Mouse (Mus musculus): ENCODE measurements around the gene Arhgef25. TPM values are rescaled to one million over a fixed set of nuclear protein-coding genes. Genes with fewer than 3 reads are reported as not detected.

The Arhgef25 gene
- polyA plus RNA-seq, 1 experiment from 2014 or later: not detected

- no peak overlapping the region for H3K4me3 ChIP-seq (ENCODE audit: inconsistent target)
- H3K79me2 ChIP-seq (ENCODE audit: inconsistent target): no peaks in the 10 kb centered on the region
- WGBS (ENCODE audit: missing documents): 84% methylated on average over 15 of the region's 15 CpGs
- no peaks in the 10 kb centered on the region for H3K36me3 ChIP-seq (ENCODE audit: inconsistent target)
- H3K27ac ChIP-seq: no peak overlapping the region
Observed at GRCm38 (mm10) chr10:127185506-127185905, 4.4 kb downstream of the Arhgef25 start.

- no peaks in the 10 kb centered on the region for H3K36me3 ChIP-seq (ENCODE audit: inconsistent target)
- WGBS (ENCODE audit: missing documents): 81% methylated on average over 9 of the region's 9 CpGs
- no peak overlapping the region for H3K27ac ChIP-seq
- no peak overlapping the region for H3K4me3 ChIP-seq (ENCODE audit: inconsistent target)
- H3K79me2 ChIP-seq (ENCODE audit: inconsistent target): no peaks in the 10 kb centered on the region
Observed at GRCm38 (mm10) chr10:127185101-127185500, 4.8 kb downstream of the Arhgef25 start.

- no peaks in the 10 kb centered on the region for H3K36me3 ChIP-seq (ENCODE audit: inconsistent target)
- H3K79me2 ChIP-seq (ENCODE audit: inconsistent target): no peaks in the 10 kb centered on the region
- WGBS (ENCODE audit: missing documents): 27% methylated on average over 17 of the region's 20 CpGs
- H3K27ac ChIP-seq: no peak overlapping the region
- no peak overlapping the region for H3K4me3 ChIP-seq (ENCODE audit: inconsistent target)
Observed at GRCm38 (mm10) chr10:127183759-127184158, 6.1 kb downstream of the Arhgef25 start.

- H3K79me2 ChIP-seq (ENCODE audit: inconsistent target): no peaks in the 10 kb centered on the region
Observed at GRCm38 (mm10) chr10:127182624-127183023, 7.3 kb downstream of the Arhgef25 start.

GRCm38 (mm10) chr10:127181566-127181965 lies 8.3 kb downstream of the Arhgef25 start:
- 82% methylated on average over 6 of the region's 6 CpGs for WGBS (ENCODE audit: missing documents)

More at GRCm38 (mm10) chr10:127182624-127183023, 7.3 kb downstream of the Arhgef25 start:
- no peak overlapping the region for H3K4me3 ChIP-seq (ENCODE audit: inconsistent target)
- H3K36me3 ChIP-seq (ENCODE audit: inconsistent target): no peaks in the 10 kb centered on the region
- no peak overlapping the region for H3K27ac ChIP-seq
- WGBS (ENCODE audit: missing documents): 93% methylated on average over 4 of the region's 4 CpGs

GRCm38 (mm10) chr10:127180695-127181047 lies 9.2 kb downstream of the Arhgef25 start:
- Histone ChIP-seq H3K36me3 (ENCODE audit: inconsistent target) (no peaks in the 10 kb centered on the region), H3K4me3 (ENCODE audit: inconsistent target) (no peak overlapping the region), H3K79me2 (ENCODE audit: inconsistent target) (no peaks in the 10 kb centered on the region), H3K27ac (no peak overlapping the region)
- 64% methylated on average over 3 of the region's 3 CpGs for WGBS (ENCODE audit: missing documents)

More at GRCm38 (mm10) chr10:127181566-127181965, 8.3 kb downstream of the Arhgef25 start:
- Histone ChIP-seq H3K79me2 (ENCODE audit: inconsistent target) (no peaks in the 10 kb centered on the region), H3K36me3 (ENCODE audit: inconsistent target) (no peaks in the 10 kb centered on the region), H3K27ac (no peak overlapping the region), H3K4me3 (ENCODE audit: inconsistent target) (no peak overlapping the region)

- 7% methylated on average over 34 of the region's 34 CpGs for WGBS (ENCODE audit: missing documents)
- no peak within 1 kb of the TSS for H3K4me3 ChIP-seq (ENCODE audit: inconsistent target)
- no peaks in the 10 kb centered on the region for H3K79me2 ChIP-seq (ENCODE audit: inconsistent target)
- H3K36me3 ChIP-seq (ENCODE audit: inconsistent target): no peaks in the 10 kb centered on the region
- no peak within 1 kb of the TSS for H3K27ac ChIP-seq
Observed at GRCm38 (mm10) chr10:127179871-127180694, 9.8 kb downstream of the Arhgef25 start, which contains the start of gene Slc26a10. TSS of gene Slc26a10 (minus strand) at chr10:127180645.

GRCm38 (mm10) chr10:127178286-127179027 lies 11.4 kb downstream of the Arhgef25 start:
- Histone ChIP-seq H3K4me3 (ENCODE audit: inconsistent target) (no peak overlapping the region), H3K36me3 (ENCODE audit: inconsistent target) (no peaks in the 10 kb centered on the region), H3K27ac (no peak overlapping the region), H3K79me2 (ENCODE audit: inconsistent target) (no peaks in the 10 kb centered on the region)
- WGBS (ENCODE audit: missing documents): 8% methylated on average over 41 of the region's 41 CpGs

GRCm38 (mm10) chr10:127177719-127178118 lies 12.2 kb downstream of the Arhgef25 start:
- Histone ChIP-seq H3K27ac (no peak overlapping the region), H3K36me3 (ENCODE audit: inconsistent target) (no peaks in the 10 kb centered on the region), H3K79me2 (ENCODE audit: inconsistent target) (no peaks in the 10 kb centered on the region), H3K4me3 (ENCODE audit: inconsistent target) (no peak overlapping the region)
- WGBS (ENCODE audit: missing documents): 2% methylated on average over 23 of the region's 23 CpGs

GRCm38 (mm10) chr10:127177235-127177634 lies 12.6 kb downstream of the Arhgef25 start:
- Histone ChIP-seq H3K4me3 (ENCODE audit: inconsistent target) (no peak overlapping the region), H3K79me2 (ENCODE audit: inconsistent target) (no peaks in the 10 kb centered on the region), H3K36me3 (ENCODE audit: inconsistent target) (no peaks in the 10 kb centered on the region; the same call in 1 of the 2 replicates), H3K27ac (no peak overlapping the region)
- WGBS (ENCODE audit: missing documents): 23% methylated on average over 9 of the region's 9 CpGs

GRCm38 (mm10) chr10:127176756-127177155 lies 13.1 kb downstream of the Arhgef25 start:
- Histone ChIP-seq H3K4me3 (ENCODE audit: inconsistent target) (no peak overlapping the region), H3K36me3 (ENCODE audit: inconsistent target) (peaks cover 4% of the 10 kb centered on the region), H3K27ac (no peak overlapping the region), H3K79me2 (ENCODE audit: inconsistent target) (no peaks in the 10 kb centered on the region)
- WGBS (ENCODE audit: missing documents): 7% methylated on average over 7 of the region's 7 CpGs

GRCm38 (mm10) chr10:127176228-127176627 lies 13.7 kb downstream of the Arhgef25 start:
- 28% methylated on average over 3 of the region's 3 CpGs for WGBS (ENCODE audit: missing documents)

GRCm38 (mm10) chr10:127174170-127174569 lies 15.7 kb downstream of the Arhgef25 start:
- Histone ChIP-seq H3K79me2 (ENCODE audit: inconsistent target) (no peaks in the 10 kb centered on the region), H3K27ac (no peak overlapping the region), H3K36me3 (ENCODE audit: inconsistent target) (peaks cover 7% of the 10 kb centered on the region), H3K4me3 (ENCODE audit: inconsistent target) (no peak overlapping the region)
- 86% methylated on average over 7 of the region's 7 CpGs for WGBS (ENCODE audit: missing documents)

More at GRCm38 (mm10) chr10:127176228-127176627, 13.7 kb downstream of the Arhgef25 start:
- H3K79me2 ChIP-seq (ENCODE audit: inconsistent target): no peaks in the 10 kb centered on the region
- peaks cover 7% of the 10 kb centered on the region for H3K36me3 ChIP-seq (ENCODE audit: inconsistent target)
- no peak overlapping the region for H3K4me3 ChIP-seq (ENCODE audit: inconsistent target)
- H3K27ac ChIP-seq: no peak overlapping the region

GRCm38 (mm10) chr10:127173148-127174065 lies 16.5 kb downstream of the Arhgef25 start:
- H3K36me3 ChIP-seq (ENCODE audit: inconsistent target): peaks cover 7% of the 10 kb centered on the region
- no peak overlapping the region for H3K4me3 ChIP-seq (ENCODE audit: inconsistent target)
- 82% methylated on average over 16 of the region's 16 CpGs for whole genome bisulfite sequencing (ENCODE audit: missing documents)
- no peaks in the 10 kb centered on the region; the same call in 1 of the 2 replicates for H3K79me2 ChIP-seq (ENCODE audit: inconsistent target)
- H3K27ac ChIP-seq: no peak overlapping the region

Measured in macrophage (primary cell).